Mouse (Mus musculus) C2C12 (cell line): ENCODE measurements at regions not wholly inside any gene's neighbourhood (a gene's known extent, or its start where the extent isn't known, plus 50 kb on each side); places are given as distances from the start of the nearest gene placed in this dataset.

ENCODE experiments used
- CEBPB ChIP-seq: IDR thresholded peaks from one replicate; pipeline ENCODE4 v1.6.1; 2011; ENCODE audit warnings: low read depth, mild to moderate bottlenecking, control low read depth, moderate library complexity
- CTCF ChIP-seq: IDR thresholded peaks from one replicate; pipeline ENCODE4 v1.5.1; 2011; ENCODE audit not compliant: control insufficient read depth, insufficient read depth, insufficient read length
- FOSL1 ChIP-seq: IDR thresholded peaks from one replicate; pipeline ENCODE4 v1.8.0; 2011; ENCODE audit warnings: mild to moderate bottlenecking, low read length; ENCODE audit not compliant: poor library complexity, insufficient read depth, severe bottlenecking
- MAX ChIP-seq: IDR thresholded peaks from one replicate; pipeline ENCODE4 v1.6.1; 2011; ENCODE audit warnings: mild to moderate bottlenecking, control low read depth
- MYOG ChIP-seq: IDR thresholded peaks from one replicate; pipeline ENCODE4 v1.6.1; 2011; ENCODE audit not compliant: control insufficient read depth, insufficient read length; ENCODE audit errors: extremely low read depth
- USF1 ChIP-seq: IDR thresholded peaks from one replicate; pipeline ENCODE4 v1.6.1; 2011; ENCODE audit warnings: low read depth, mild to moderate bottlenecking, control low read depth, moderate library complexity

DNA sequence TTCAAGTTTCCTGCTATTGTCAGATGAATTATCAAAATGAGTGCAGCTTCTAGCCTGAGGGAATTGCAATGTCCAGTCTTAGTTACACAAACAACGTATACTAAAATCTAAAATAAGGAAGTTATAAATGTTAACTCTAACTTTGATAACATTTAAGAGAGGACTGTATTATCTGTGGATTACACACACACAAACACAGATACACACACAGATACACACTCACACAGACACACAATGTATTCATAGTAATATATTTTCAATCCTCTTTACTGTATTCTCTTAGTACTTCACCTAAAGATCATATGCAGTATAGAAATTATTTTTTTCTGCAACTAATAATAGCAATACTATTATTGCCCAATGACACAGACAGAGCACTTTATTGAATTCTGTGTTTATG, 661.2 kb upstream of the Slc8a1 start:
- TF ChIP-seq MAX (no peak), MYOG (no peak), USF1 (no peak), CTCF (no peak), CEBPB (no peak), FOSL1 (no peak)
